Mouse (Mus musculus) lung, postnatal 0 days (tissue): ENCODE measurements around the gene Slc39a12. TPM values are rescaled to one million over a fixed set of nuclear protein-coding genes. Genes with fewer than 3 reads are reported as not detected.

Experiments used
- ATAC-seq: fragments of 200-750 bp; cut with Nextera tagmentation; 2 replicates; pipeline ENCODE4 v1.8.0; 2017; ENCODE audit warnings: moderate library complexity
- DNase-seq: peaks from one replicate; pipeline ENCODE4 v3.0.0-alpha.2; 2016; ENCODE audit warnings: low spot score
- H3K27ac ChIP-seq: fragments of 300-500 bp; sonication (generic); 2 replicates; pipeline ENCODE4 v1.5.1; 2014; ENCODE audit warnings: antibody characterized with exemption, mild to moderate bottlenecking, low read length, mixed read lengths
- H3K27me3 ChIP-seq: fragments of 300-500 bp; sonication (generic); replicated peaks from 2 replicates; pipeline ENCODE4 v1.6.1; 2014; ENCODE audit warnings: low read length, mixed read lengths; ENCODE audit not compliant: insufficient read depth
- H3K36me3 ChIP-seq: fragments of 300-500 bp; sonication (generic); 2 replicates; pipeline ENCODE4 v1.6.1; 2014; ENCODE audit warnings: low read length, mixed read lengths; ENCODE audit not compliant: insufficient read depth
- H3K4me1 ChIP-seq: fragments of 300-500 bp; sonication (generic); 2 replicates; pipeline ENCODE4 v1.6.1; 2014; ENCODE audit warnings: antibody characterized with exemption, low read depth, low read length, mixed read lengths; ENCODE audit not compliant: insufficient read depth
- H3K4me2 ChIP-seq: fragments of 300-500 bp; sonication (generic); replicated peaks from 2 replicates; pipeline ENCODE4 v1.6.1; 2014; ENCODE audit warnings: low read depth, mild to moderate bottlenecking, low read length, moderate library complexity, mixed read lengths
- H3K4me3 ChIP-seq: fragments of 300-500 bp; sonication (generic); 2 replicates; pipeline ENCODE4 v1.5.1; 2014; ENCODE audit warnings: low read depth, low read length
- H3K9ac ChIP-seq: fragments of 300-500 bp; sonication (generic); replicated peaks from 2 replicates; pipeline ENCODE4 v1.6.1; 2014; ENCODE audit warnings: low read depth, mild to moderate bottlenecking
- H3K9me3 ChIP-seq: fragments of 300-500 bp; sonication (generic); 2 replicates; pipeline ENCODE4 v1.6.1; 2016; ENCODE audit warnings: low read length, mixed read lengths
- CTCF ChIP-seq: IDR thresholded peaks from 2 replicates; pipeline ENCODE4 v1.5.1; 2016; ENCODE audit warnings: antibody characterized with exemption, mild to moderate bottlenecking
- EP300 ChIP-seq: IDR thresholded peaks from 2 replicates; pipeline ENCODE4 v1.6.1; 2016; ENCODE audit warnings: antibody characterized with exemption, mild to moderate bottlenecking, control low read depth
- WGBS: fragments of 180-500 bp; shearing (Covaris S2); extraction: QIAGEN DNeasy Blood & Tissue Kit; methylation state at CpG from one replicate; pipeline ENCODE4 v1.1.7; 2014; 5-methylcytosine and 5-hydroxymethylcytosine counted together
- polyA plus RNA-seq: library from polyadenylated mRNA; unstranded; fragments of >200 nt; fragmentation: Nextera tagmentation; extraction: Ambion mirVana; gene quantifications from 2 replicates; pipeline ENCODE4 v1.2.1, GENCODE M21; 2015

The Slc39a12 gene
- polyA plus RNA-seq, 1 experiment from 2014 or later: 0.04 TPM

GRCm38 (mm10) chr2:14543773-14544172 is 155.7 kb downstream of the Slc39a12 start:
- no peak overlapping the region for H3K4me2 ChIP-seq
- no peak overlapping the region for H3K4me3 ChIP-seq
- H3K36me3 ChIP-seq: no peaks in the 10 kb centered on the region
- H3K4me1 ChIP-seq: no peaks in the 10 kb centered on the region
- WGBS: 61% methylated on average over 2 of the region's 2 CpGs
- H3K27me3 ChIP-seq: no peaks in the 10 kb centered on the region
- 0 out of 2 replicates have a peak, but pooled peaks have one; percentile 1 for ATAC-seq
- no peaks in the 10 kb centered on the region for H3K9me3 ChIP-seq
- no peak for DNase-seq
- no peak overlapping the region for H3K27ac ChIP-seq
- TF ChIP-seq EP300 (no peak), CTCF (no peak)
- no peak overlapping the region for H3K9ac ChIP-seq

Other genes with a start within 250 kb of the Slc39a12 start
- gene Tmem236, start 213.8 kb upstream of the Slc39a12 start, polyA plus RNA-seq: 0.07 TPM in 1 of 2 replicates, not detected in the other
- gene Mrc1, start 158.9 kb upstream of the Slc39a12 start, polyA plus RNA-seq: 8.2 and 8.7 TPM in 2 replicates
- gene Cacnb2, start 214.8 kb downstream of the Slc39a12 start, polyA plus RNA-seq: 5.1 and 5.2 TPM in 2 replicates